Mouse (Mus musculus) small intestine, adult 2 months (tissue): ENCODE measurements around the gene Mettl24. TPM values are rescaled to one million over a fixed set of nuclear protein-coding genes. Genes with fewer than 3 reads are reported as not detected.

Experiments
- H3K27ac ChIP-seq: fragments of 200-500 bp; 2 replicates; pipeline ENCODE4 v1.5.1; 2012; ENCODE audit warnings: low read depth, low read length, control low read depth, inconsistent platforms; ENCODE audit not compliant: insufficient read depth
- H3K27me3 ChIP-seq: fragments of 200-500 bp; 2 replicates; pipeline ENCODE4 v1.6.1; 2012; ENCODE audit warnings: mild to moderate bottlenecking, moderate library complexity, low read length, inconsistent platforms; ENCODE audit not compliant: control insufficient read depth, insufficient read depth
- H3K36me3 ChIP-seq: fragments of 200-500 bp; 2 replicates; pipeline ENCODE4 v1.6.1; 2012; ENCODE audit warnings: mild to moderate bottlenecking, low read length, control low read depth, inconsistent platforms; ENCODE audit not compliant: control insufficient read depth, insufficient read depth
- H3K4me1 ChIP-seq: fragments of 200-500 bp; 2 replicates; pipeline ENCODE4 v1.6.1; 2012; ENCODE audit warnings: low read length, inconsistent platforms, mixed read lengths; ENCODE audit not compliant: control insufficient read depth, insufficient read depth, insufficient read length
- H3K4me3 ChIP-seq: fragments of 200-500 bp; 2 replicates; pipeline ENCODE4 v1.5.1; 2012; ENCODE audit warnings: low read depth, mild to moderate bottlenecking, control low read depth, inconsistent platforms, low read length, moderate library complexity
- CTCF ChIP-seq: fragments of 200-500 bp; IDR thresholded peaks from 2 replicates; pipeline ENCODE4 v1.5.1; 2012; ENCODE audit warnings: low read depth, mild to moderate bottlenecking, control low read depth, inconsistent platforms, low read length, moderate library complexity, mixed read lengths; ENCODE audit not compliant: insufficient replicate concordance, insufficient read length; ENCODE audit errors: extremely low read depth
- POLR2A ChIP-seq: fragments of 200-500 bp; IDR thresholded peaks from 2 replicates; pipeline ENCODE4 v1.6.1; 2012; ENCODE audit warnings: low read depth, mild to moderate bottlenecking, control low read depth, inconsistent platforms, low read length, moderate library complexity
- WGBS: fragments of 180-500 bp; shearing (Covaris S2); methylation state at CpG from one replicate; pipeline ENCODE4 v1.1.7; 2018; 5-methylcytosine and 5-hydroxymethylcytosine counted together
- polyA plus RNA-seq: library from polyadenylated mRNA; depleted of rRNA; stranded (reverse); fragments of >200 nt; gene quantifications from 2 replicates; pipeline ENCODE4 v1.2.3, GENCODE M21; 2012; rRNA removed

Gene Mettl24
- polyA plus RNA-seq, 1 experiment = 2.0 TPM

DNA sequence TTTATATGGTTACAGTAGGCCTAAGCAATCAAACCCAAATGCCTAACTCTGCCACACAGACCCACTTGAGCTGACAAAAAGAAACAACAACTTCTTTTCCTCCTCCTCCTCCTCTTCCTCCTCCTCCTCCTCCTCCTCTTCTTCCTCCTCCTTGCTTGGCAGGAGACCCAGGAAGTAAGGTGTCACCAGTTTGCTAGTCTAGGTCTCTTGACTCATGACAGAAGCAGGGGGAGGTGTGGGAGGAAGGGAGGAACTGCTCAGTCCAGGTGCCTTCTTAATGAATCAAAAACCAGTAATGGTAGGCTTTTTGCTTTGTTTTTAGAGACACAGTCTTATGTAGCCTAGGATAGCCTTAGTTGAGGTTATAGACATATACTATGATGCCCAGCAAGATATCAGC is 168.1 kb downstream of the Mettl24 start:
- no peaks in the 10 kb centered on the region for H3K27me3 ChIP-seq
- peaks cover 31% of the 10 kb centered on the region for H3K36me3 ChIP-seq
- TF ChIP-seq POLR2A = no peak
- TF ChIP-seq CTCF = no peak
- no peaks in the 10 kb centered on the region for H3K4me1 ChIP-seq
- no peak overlapping the region for H3K4me3 ChIP-seq
- H3K27ac ChIP-seq = no peak overlapping the region

DNA sequence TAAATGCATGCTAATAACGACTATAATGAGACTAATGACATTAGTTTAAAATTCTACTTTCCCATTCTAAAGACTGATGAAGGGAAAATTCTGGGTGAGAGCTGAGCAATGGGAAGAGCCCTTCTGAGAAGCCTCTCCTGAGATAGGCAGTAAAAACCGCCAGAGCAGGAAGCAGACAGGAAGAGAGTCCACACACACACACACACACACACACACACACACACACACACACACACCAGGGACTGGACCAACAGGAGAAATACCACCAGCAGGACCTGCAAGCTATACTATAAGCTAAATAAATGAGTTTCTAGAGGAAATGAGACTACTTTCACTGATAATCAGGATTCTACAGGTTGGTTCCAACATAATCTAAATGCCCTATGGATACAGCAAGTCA is 172.5 kb downstream of the Mettl24 start:
- H3K4me1 ChIP-seq = no peaks in the 10 kb centered on the region
- H3K27ac ChIP-seq = no peak overlapping the region
- 67% methylated on average over 2 of the region's 2 CpGs for WGBS
- no peak for TF ChIP-seq CTCF
- no peak for TF ChIP-seq POLR2A
- H3K36me3 ChIP-seq = peaks cover 14% of the 10 kb centered on the region
- H3K27me3 ChIP-seq = no peaks in the 10 kb centered on the region
- no peak overlapping the region for H3K4me3 ChIP-seq

DNA sequence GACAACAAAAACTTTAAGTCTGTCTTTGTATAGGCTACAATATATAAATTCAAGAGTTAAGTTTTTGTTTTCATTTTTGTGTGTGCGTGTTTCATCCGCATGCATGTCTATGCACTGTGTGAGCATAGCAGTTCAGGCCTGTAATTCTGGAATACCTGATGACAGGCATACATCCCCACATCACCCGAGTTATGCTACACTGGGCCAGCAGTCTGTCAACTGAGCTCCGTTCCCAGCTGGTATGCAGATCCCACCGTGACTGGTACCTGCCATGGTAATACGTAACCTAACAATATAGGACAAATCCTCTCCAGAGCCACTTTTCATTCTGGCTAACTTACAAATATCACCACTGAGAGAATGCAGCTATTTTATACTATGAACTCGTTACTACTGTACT is 173.6 kb downstream of the Mettl24 start:
- WGBS = 91% methylated on average over 7 of the region's 7 CpGs
- Histone ChIP-seq H3K27me3 (no peaks in the 10 kb centered on the region), H3K27ac (no peak overlapping the region), H3K4me3 (no peak overlapping the region), H3K36me3 (peaks cover 14% of the 10 kb centered on the region), H3K4me1 (no peaks in the 10 kb centered on the region)
- TF ChIP-seq POLR2A (no peak), CTCF (no peak)

DNA sequence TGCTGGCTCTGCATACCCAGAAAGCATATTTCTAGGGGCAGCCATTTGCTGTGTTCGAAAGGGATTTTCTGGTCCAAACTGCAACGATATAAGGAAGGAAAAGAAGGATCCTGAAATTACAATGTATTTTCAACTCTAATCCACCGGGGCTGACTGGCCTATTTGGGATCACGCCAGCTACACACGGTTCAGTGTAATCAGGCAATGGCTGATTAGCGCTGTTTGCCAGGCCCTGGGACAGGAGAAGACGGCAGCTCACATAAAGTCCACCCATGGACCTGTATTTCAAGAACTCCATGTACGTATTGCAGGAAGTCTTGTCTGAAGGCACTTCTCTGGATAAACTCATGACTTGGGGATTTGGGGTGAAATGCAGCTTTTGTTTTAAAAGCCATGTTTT is 174.5 kb downstream of the Mettl24 start:
- Histone ChIP-seq H3K36me3 (peaks cover 11% of the 10 kb centered on the region), H3K4me1 (no peaks in the 10 kb centered on the region), H3K27me3 (no peaks in the 10 kb centered on the region), H3K4me3 (no peak overlapping the region), H3K27ac (no peak overlapping the region)
- no peak for TF ChIP-seq CTCF
- no peak for TF ChIP-seq POLR2A
- WGBS = 59% methylated on average over 8 of the region's 8 CpGs

Other genes starting within 250 kb of the Mettl24 start
- gene Slc22a16, start 112.9 kb upstream of the Mettl24 start, polyA plus RNA-seq = not detected in 2 replicates
- gene Ddo, start 53.3 kb upstream of the Mettl24 start, polyA plus RNA-seq = 0.84 and 1.3 TPM in 2 replicates
- gene Cdc40, start 200.0 kb downstream of the Mettl24 start, polyA plus RNA-seq = 8.0 and 12.5 TPM in 2 replicates
- gene Wasf1, start 200.2 kb downstream of the Mettl24 start, polyA plus RNA-seq = 0.87 and 1.3 TPM in 2 replicates